Mouse (Mus musculus): ENCODE measurements at regions not wholly inside any gene's neighbourhood (a gene's known extent, or its start where the extent isn't known, plus 50 kb on each side); places are given as distances from the start of the nearest gene placed in this dataset.
"Not testable (repeated sequence)": the region's sequence is repeated elsewhere in the genome, so short reads cannot be mapped to it uniquely, and the experiment has no call there.

- peak; percentile 28 to 43 for DNase-seq
Observed at GRCm38 (mm10) chr12:17852138-17852537, 161.5 kb downstream of the Hpcal1 start.

GRCm38 (mm10) chr12:17872491-17872890, 181.8 kb downstream of the Hpcal1 start:
- not testable (repeated sequence) for DNase-seq

GRCm38 (mm10) chr12:17881371-17882116, 190.9 kb downstream of the Hpcal1 start:
- DNase-seq = peak; percentile 92 to 97

- peak; percentile 21 to 32 for DNase-seq
Observed at GRCm38 (mm10) chr12:17882117-17883116, 191.8 kb downstream of the Hpcal1 start.

GRCm38 (mm10) chr12:17891663-17892310, 201.1 kb downstream of the Hpcal1 start:
- not testable (repeated sequence) for DNase-seq

- not testable (repeated sequence) for DNase-seq
Observed at GRCm38 (mm10) chr12:17913058-17913457, 222.4 kb downstream of the Hpcal1 start.

All from lung, postnatal 4 days (tissue).